In the genomic region with DNA sequence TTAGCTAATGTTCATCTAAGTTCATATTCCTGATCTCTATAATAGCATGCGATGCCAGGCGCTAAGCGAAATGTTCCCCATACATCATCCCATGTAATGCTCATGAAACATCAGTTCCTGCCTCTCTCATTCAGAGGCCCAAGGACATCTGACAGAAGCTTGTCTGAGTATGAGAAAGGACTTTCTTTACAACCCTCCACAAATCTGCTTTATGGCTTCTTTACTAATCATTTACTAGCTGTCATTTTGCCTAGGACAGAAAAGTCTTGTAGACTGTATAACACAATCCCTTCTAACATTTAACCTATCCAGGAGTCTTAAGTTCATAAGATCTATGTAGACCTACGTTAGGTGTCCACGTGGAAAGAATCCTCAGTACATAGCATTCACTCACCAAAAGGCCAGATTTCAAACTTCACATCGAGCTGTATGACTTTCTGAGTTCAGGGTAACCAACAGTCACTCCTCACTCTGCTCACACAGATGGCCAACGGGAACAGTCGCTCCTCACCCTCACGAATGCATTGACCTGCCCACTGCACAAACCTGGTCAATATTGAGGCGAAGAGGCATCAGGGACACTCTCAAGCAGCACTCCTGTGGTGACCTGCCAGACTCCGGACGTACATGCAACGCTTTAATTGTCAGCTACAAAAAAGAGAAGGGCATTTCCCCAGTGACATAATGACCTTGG, we compare ENCODE assay signal across 17 mouse cellular contexts. TPM values are rescaled to one million over a fixed set of nuclear protein-coding genes. Genes with fewer than 3 reads are reported as not detected.
"Had no signal": no experiment of that assay in that cellular context is flagged by ENCODE, and none has a peak within 500 bp of the region (broad histone marks: within the 10 kb centered on the region; RNA-seq: fewer than 3 reads in every experiment).

No protein-coding gene starts in this region.

- ATAC-seq: liver, postnatal 0 days; lung, postnatal 0 days; midbrain, embryonic 13.5 days; midbrain, embryonic 15.5 days had no signal

- H3K4me3 ChIP-seq: liver, embryonic 15.5 days; lung, embryonic 15.5 days; midbrain, embryonic 10.5 days; midbrain, embryonic 13.5 days; midbrain, embryonic 15.5 days; neural tube, embryonic 12.5 days had no signal

- H3K4me1 ChIP-seq: liver, embryonic 15.5 days; lung, embryonic 15.5 days; midbrain, embryonic 10.5 days; midbrain, embryonic 13.5 days; midbrain, embryonic 15.5 days; neural tube, embryonic 12.5 days had no signal

- H3K9me3 ChIP-seq: liver, embryonic 15.5 days; lung, embryonic 15.5 days; midbrain, embryonic 10.5 days; midbrain, embryonic 13.5 days; midbrain, embryonic 15.5 days; neural tube, embryonic 12.5 days had no signal

- H3K27me3 ChIP-seq: liver, embryonic 15.5 days; lung, embryonic 15.5 days; midbrain, embryonic 13.5 days; midbrain, embryonic 15.5 days; neural tube, embryonic 12.5 days had no signal

- H3K4me2 ChIP-seq: liver, embryonic 15.5 days; lung, embryonic 15.5 days; midbrain, embryonic 13.5 days; midbrain, embryonic 15.5 days; neural tube, embryonic 12.5 days had no signal

- H3K9ac ChIP-seq: liver, embryonic 15.5 days; liver, postnatal 0 days; lung, embryonic 15.5 days; midbrain, embryonic 13.5 days; midbrain, embryonic 15.5 days; neural tube, embryonic 12.5 days had no signal

- DNase-seq: liver, postnatal 0 days; lung, adult 2 months; lung, postnatal 14 days; lung, postnatal 4 days; right cerebral cortex, postnatal 14 days; right cerebral cortex, postnatal 4 days; spleen, adult 18-20 months; thymus, adult 18-20 months; thymus, postnatal 14 days; thymus, postnatal 36 days had no signal

- H3K27ac ChIP-seq: liver, embryonic 15.5 days; lung, embryonic 15.5 days; midbrain, embryonic 10.5 days; midbrain, embryonic 13.5 days; midbrain, embryonic 15.5 days; neural tube, embryonic 12.5 days had no signal

RNA-seq across cellular contexts. Expression of a gene that starts 31.6 kb away (rescaled TPM):
- polyA plus RNA-seq: liver, embryonic 15.5 days; liver, postnatal 0 days; midbrain, embryonic 10.5 days; neural tube, embryonic 12.5 days had no signal
